Mouse (Mus musculus) neural tube, embryonic 12.5 days (tissue): Measurements from ENCODE around the gene Snx25. TPM values are rescaled to one million over a fixed set of nuclear protein-coding genes. Genes with fewer than 3 reads are reported as not detected.
A peak's percentile ranks its signal among the peaks of the same experiment; 100 is the strongest.

ENCODE experiments used
- ATAC-seq: fragments of 200-750 bp; cut with Nextera tagmentation; 2 replicates; pipeline ENCODE4 v1.8.0; 2017; ENCODE audit warnings: low read depth, mild to moderate bottlenecking, moderate TSS enrichment, moderate library complexity; ENCODE audit not compliant: low FRiP score
- H3K27ac ChIP-seq: fragments of 300-500 bp; sonication (generic); 2 replicates; pipeline ENCODE4 v1.5.1; 2016
- H3K27me3 ChIP-seq: fragments of 300-500 bp; sonication (generic); replicated peaks from 2 replicates; pipeline ENCODE4 v1.6.1; 2016; ENCODE audit warnings: mild to moderate bottlenecking
- H3K36me3 ChIP-seq: fragments of 300-500 bp; sonication (generic); 2 replicates; pipeline ENCODE4 v1.6.1; 2016; ENCODE audit warnings: mild to moderate bottlenecking
- H3K4me1 ChIP-seq: fragments of 300-500 bp; sonication (generic); 2 replicates; pipeline ENCODE4 v1.6.1; 2016
- H3K4me2 ChIP-seq: fragments of 300-500 bp; sonication (generic); replicated peaks from 2 replicates; pipeline ENCODE4 v1.6.1; 2016; ENCODE audit warnings: mild to moderate bottlenecking
- H3K4me3 ChIP-seq: fragments of 300-500 bp; sonication (generic); 2 replicates; pipeline ENCODE4 v1.5.1; 2016
- H3K9ac ChIP-seq: fragments of 300-500 bp; sonication (generic); 2 replicates; pipeline ENCODE4 v1.6.1; 2016; ENCODE audit warnings: mild to moderate bottlenecking
- H3K9me3 ChIP-seq: fragments of 300-500 bp; sonication (generic); 2 replicates; pipeline ENCODE4 v1.6.1; 2016; ENCODE audit warnings: mild to moderate bottlenecking
- WGBS: fragments of 180-500 bp; shearing (Covaris S2); methylation state at CpG from one replicate; pipeline ENCODE4 v1.1.7; 2016; 5-methylcytosine and 5-hydroxymethylcytosine counted together
- polyA plus RNA-seq: library from polyadenylated mRNA; unstranded; fragments of >200 nt; fragmentation: Nextera tagmentation; extraction: Ambion mirVana; gene quantifications from 2 replicates; pipeline ENCODE4 v1.2.1, GENCODE M21; 2016

Gene Snx25
- polyA plus RNA-seq, 1 experiment from 2014 or later = 6.7 TPM

DNA sequence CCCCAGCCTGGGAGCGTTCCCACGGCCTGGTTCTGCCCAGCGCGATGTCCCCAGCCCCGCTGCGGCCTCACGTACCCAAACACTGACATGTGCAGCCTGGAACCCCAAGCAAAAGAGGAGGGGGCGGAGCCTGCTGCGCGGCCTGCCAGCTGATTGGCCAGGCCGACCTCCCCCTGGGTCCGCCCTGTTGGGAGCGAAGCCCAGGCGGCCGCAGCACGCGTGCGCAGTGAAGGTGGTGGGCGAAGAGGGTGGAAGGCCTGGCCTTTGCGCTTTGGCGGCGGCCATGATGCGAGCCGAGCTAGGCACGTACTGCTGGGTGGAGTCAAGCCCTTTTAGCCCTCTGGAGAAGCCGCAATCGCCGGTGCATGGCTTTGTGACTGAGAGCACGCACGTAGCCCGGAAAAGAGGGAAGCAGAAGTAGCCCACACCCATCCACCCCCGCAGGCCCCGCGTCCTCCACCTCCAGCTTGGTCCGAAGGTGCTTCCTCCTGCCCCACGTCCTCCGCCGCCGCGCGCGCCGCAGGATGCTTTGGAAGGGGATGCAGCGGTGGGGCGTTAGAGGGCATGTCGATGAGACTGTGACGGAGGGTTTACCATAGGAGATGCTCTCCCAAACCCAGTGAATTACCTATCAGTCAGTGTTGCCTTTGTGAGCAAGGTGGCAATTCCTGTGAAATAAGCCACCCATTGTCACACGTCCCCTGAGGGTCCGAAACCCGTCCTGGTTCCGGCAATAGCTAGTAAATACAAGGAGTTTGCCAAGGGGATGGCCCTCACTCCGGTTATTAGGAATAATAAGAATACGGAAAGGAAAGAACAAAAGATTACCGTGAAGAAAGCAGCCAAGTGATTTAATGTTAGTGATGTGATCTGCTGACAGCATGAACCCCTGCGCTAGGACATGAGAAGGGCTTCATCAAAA is 151.9 kb downstream of the Snx25 start:
- H3K36me3 ChIP-seq = peaks cover 17% of the 10 kb centered on the region; the same call in 1 of the 2 replicates
- peak; percentile 98 for ATAC-seq
- H3K9ac ChIP-seq = peak overlapping the region; percentile 78
- WGBS = 5% methylated on average over 54 of the region's 55 CpGs
- peak overlapping the region; percentile 94 for H3K27ac ChIP-seq
- no peaks in the 10 kb centered on the region for H3K9me3 ChIP-seq
- H3K4me2 ChIP-seq = peak overlapping the region; percentile 86
- H3K27me3 ChIP-seq = no peaks in the 10 kb centered on the region
- peak overlapping the region; percentile 46 for H3K4me3 ChIP-seq
- H3K4me1 ChIP-seq = peaks cover 5% of the 10 kb centered on the region

DNA sequence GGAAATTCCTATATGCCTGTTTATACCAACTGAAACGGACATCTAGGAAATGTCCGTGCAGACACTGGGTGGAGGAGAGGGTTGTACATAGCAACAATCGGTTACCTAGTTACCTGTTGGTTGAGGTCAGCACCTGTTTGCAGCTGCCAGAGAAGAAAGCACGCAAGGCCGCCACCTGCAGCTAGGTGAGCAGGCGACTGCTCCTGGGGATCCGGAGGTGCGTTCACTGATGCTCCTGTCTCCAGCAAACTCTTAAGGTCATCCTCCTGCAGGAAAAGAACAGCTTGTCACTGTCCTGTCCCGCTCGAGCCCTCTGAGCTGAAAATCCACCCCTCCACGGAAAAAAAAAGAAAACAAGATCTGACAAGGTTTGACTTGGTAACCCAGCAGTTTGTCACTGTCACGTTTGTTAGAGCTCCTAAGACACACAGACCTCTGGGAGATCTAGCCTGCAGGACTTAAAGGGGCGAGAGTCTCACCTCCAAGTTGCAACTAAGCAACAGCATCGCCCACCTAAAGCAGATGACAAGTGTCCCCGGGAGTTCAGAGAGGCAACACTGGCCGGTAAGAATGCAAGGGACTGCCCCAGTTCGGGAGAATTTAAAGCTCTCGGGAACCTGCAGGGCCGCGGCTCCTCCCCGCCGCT is 152.7 kb downstream of the Snx25 start, which contains the start of gene Lrp2bp:
Gene Lrp2bp, plus strand, starts transcription at position 166 of the 646 bp plus-strand sequence.
- H3K36me3 ChIP-seq = peaks cover 17% of the 10 kb centered on the region; the same call in 1 of the 2 replicates
- ATAC-seq = peak; percentile 24

DNA sequence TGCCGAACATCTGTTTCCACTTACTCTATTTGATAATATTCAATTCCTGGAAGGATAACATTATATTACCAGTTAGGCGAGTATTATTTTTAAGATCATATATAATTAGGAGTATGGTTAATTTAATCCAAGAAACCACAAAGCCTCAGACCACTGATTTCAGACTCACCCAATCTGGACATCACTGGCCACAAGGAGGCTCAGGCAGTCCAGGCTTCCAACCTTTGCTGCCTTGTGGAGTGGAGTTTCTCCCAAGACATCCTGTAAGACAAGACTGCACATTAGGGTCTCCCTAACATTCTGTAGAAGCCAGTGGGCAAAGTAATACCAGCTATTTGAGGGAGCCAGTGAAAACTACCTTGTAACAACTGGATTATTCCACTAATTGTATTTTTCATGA is 153.7 kb downstream of the Snx25 start:
- 96% methylated on average over 2 of the region's 2 CpGs for WGBS
- Histone ChIP-seq H3K4me3 (no peak overlapping the region), H3K27ac (no peak overlapping the region), H3K4me1 (peaks cover 5% of the 10 kb centered on the region), H3K36me3 (peaks cover 21% of the 10 kb centered on the region; the same call in 1 of the 2 replicates), H3K9ac (no peak overlapping the region), H3K9me3 (no peaks in the 10 kb centered on the region), H3K4me2 (no peak overlapping the region), H3K27me3 (no peaks in the 10 kb centered on the region)
- ATAC-seq = no peak

More for the DNA sequence above, 152.7 kb downstream of the Snx25 start, which contains the start of gene Lrp2bp:
- 4% methylated on average over 22 of the region's 22 CpGs for WGBS
- Histone ChIP-seq H3K4me2 (peak within 1 kb of the TSS; percentile 86), H3K9me3 (no peaks in the 10 kb centered on the region), H3K27ac (peak within 1 kb of the TSS; percentile 94), H3K4me1 (peaks cover 5% of the 10 kb centered on the region), H3K4me3 (peak within 1 kb of the TSS; percentile 46), H3K9ac (peak within 1 kb of the TSS; percentile 78), H3K27me3 (no peaks in the 10 kb centered on the region)

DNA sequence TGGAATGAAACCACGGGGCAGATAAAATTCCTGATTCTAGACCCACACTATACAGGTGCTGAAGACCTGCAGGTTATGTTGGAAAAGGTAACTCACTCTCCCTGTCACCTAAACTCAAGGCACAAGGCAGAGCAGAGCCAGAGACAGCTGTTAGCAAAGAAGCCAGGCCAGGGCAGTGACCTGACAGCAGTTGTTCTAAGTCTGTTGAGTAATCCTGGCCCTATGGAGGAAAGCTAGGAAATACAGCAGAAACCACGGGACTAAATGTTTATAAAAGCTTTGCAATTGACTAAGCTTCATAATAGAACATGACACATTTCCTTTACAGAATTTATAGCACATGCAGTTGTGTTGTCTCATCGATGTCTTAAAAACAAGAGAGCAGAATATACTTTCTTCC is 156.4 kb downstream of the Snx25 start:
- Histone ChIP-seq H3K4me1 (peaks cover 5% of the 10 kb centered on the region), H3K4me3 (no peak overlapping the region), H3K4me2 (no peak overlapping the region), H3K27me3 (no peaks in the 10 kb centered on the region), H3K27ac (no peak overlapping the region), H3K9me3 (no peaks in the 10 kb centered on the region), H3K36me3 (peaks cover 21% of the 10 kb centered on the region; the same call in 1 of the 2 replicates), H3K9ac (no peak overlapping the region)
- ATAC-seq = no peak
- 88% methylated on average over 3 of the region's 3 CpGs for WGBS

DNA sequence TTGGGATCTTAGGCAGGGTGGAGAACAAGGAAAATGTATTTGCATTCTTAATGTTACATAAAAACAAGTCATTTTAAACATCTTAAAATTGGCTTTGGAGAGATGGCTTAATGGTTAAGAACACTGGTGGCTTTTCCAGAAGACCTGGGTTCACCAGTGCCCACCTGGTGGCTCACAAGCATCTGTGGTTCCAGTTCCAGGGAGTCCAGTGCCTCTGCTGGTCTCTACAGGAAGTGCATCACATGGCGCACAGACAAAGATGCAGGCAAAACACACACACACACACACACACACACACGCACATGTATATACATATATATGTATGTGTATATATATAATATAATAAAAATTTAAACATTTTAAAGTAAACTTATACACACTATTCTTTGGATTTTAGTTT is 157.8 kb downstream of the Snx25 start:
- 90% methylated on average over 2 of the region's 2 CpGs for WGBS
- H3K4me1 ChIP-seq = peaks cover 1% of the 10 kb centered on the region
- ATAC-seq = no peak

DNA sequence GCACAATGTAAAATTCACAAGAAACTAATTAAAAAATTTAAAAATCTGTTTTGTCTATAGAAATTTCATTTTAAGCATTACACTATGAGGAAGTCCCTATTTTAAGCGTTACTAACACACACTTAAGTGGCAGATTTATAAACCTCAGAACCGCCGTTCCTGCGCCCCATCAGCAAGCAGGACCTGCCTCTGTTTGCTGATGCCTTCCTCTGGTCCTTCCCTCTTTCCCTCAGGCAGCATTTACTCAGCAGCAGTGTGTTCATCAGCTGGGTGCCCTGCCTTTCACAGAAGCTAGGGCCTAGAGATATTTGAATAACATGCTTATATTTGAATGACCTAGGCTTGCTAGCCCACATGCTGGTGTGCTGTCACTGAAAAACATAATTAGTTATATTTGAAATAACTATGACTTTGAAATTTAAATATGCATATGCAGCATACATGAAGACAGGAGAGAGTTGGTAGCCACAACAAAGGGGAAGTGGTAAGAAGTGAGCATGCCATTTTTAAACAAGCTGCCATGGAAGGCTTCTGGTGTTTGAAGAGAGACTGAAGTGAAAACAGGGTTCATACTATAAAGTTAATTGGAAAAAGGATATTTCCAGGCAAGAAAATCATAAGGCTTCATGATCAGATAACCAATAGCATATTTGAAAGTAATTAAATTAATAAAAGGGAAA is 161.2 kb downstream of the Snx25 start:
- Histone ChIP-seq H3K9me3 (no peaks in the 10 kb centered on the region), H3K27ac (no peak overlapping the region), H3K36me3 (peaks cover 18% of the 10 kb centered on the region), H3K4me3 (no peak overlapping the region), H3K4me1 (no peaks in the 10 kb centered on the region), H3K9ac (no peak overlapping the region), H3K27me3 (no peaks in the 10 kb centered on the region), H3K4me2 (no peak overlapping the region)
- WGBS = 94% methylated on average over 4 of the region's 4 CpGs
- ATAC-seq = no peak

More for the DNA sequence above, 157.8 kb downstream of the Snx25 start:
- H3K27ac ChIP-seq = no peak overlapping the region
- H3K9ac ChIP-seq = no peak overlapping the region
- no peak overlapping the region for H3K4me2 ChIP-seq
- no peaks in the 10 kb centered on the region for H3K9me3 ChIP-seq
- H3K4me3 ChIP-seq = no peak overlapping the region
- peaks cover 21% of the 10 kb centered on the region; the same call in 1 of the 2 replicates for H3K36me3 ChIP-seq
- no peaks in the 10 kb centered on the region for H3K27me3 ChIP-seq

DNA sequence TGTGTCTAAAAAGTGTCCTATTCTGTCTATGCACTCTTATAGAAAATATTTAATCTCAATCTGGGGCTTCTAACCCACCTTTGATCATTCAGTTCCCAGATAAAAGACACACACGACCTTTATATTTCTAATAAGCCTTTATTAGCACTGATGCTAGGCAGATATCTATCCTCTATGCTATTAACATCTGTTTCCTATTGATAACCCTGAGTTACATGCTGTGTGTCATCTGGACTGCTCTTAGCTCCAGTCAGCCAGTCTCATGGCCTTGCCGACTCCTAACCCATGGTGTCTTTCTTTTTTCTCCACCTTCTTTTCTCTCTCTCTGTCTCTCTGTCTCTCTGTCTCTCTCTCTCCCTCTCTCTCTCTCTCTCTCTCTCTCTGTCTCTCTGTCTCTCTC is 163.8 kb downstream of the Snx25 start:
- ATAC-seq = no peak
- Histone ChIP-seq H3K4me2 (no peak overlapping the region), H3K4me3 (no peak overlapping the region), H3K4me1 (no peaks in the 10 kb centered on the region), H3K36me3 (peaks cover 14% of the 10 kb centered on the region), H3K9me3 (no peaks in the 10 kb centered on the region), H3K27ac (no peak overlapping the region), H3K27me3 (no peaks in the 10 kb centered on the region), H3K9ac (no peak overlapping the region)
- 57% methylated on average over 2 of the region's 2 CpGs for WGBS

DNA sequence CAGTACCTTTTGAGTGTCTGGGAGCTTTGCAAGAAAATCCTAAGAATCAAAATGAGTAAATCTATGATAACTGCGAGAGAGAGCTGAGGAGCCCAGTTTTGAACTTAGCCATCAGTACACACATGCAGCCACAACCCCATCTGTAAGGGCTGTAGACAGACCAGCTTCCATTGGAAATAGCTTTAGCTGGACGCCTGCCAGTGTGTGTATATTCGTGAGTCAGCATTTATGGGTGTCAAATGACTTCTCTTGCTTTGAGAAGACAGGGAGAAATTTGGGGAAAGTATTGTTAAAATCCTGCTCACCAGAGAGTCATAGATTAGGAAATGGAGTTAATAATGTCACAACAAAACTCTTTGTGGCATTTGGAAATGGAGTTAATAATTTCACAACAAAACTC is 165.3 kb downstream of the Snx25 start:
- no peak for ATAC-seq
- WGBS = 85% methylated on average over 3 of the region's 3 CpGs
- H3K9ac ChIP-seq = no peak overlapping the region
- no peak overlapping the region for H3K4me3 ChIP-seq
- H3K27ac ChIP-seq = no peak overlapping the region
- no peaks in the 10 kb centered on the region for H3K9me3 ChIP-seq
- H3K27me3 ChIP-seq = no peaks in the 10 kb centered on the region
- H3K36me3 ChIP-seq = peaks cover 25% of the 10 kb centered on the region
- H3K4me1 ChIP-seq = no peaks in the 10 kb centered on the region
- no peak overlapping the region for H3K4me2 ChIP-seq

Other genes starting within 250 kb of the Snx25 start
- 0.11 TPM in 1 of 2 replicates, not detected in the other for gene Ccdc110, start 217.5 kb downstream of the Snx25 start, polyA plus RNA-seq
- gene 1700029J07Rik, start 176.9 kb downstream of the Snx25 start, polyA plus RNA-seq = 3.3 and 3.7 TPM in 2 replicates
- gene Ufsp2, start 176.6 kb downstream of the Snx25 start, polyA plus RNA-seq = 55.8 and 61.4 TPM in 2 replicates
- 0.09 and 0.31 TPM in 2 replicates for gene Lrp2bp, start 152.9 kb downstream of the Snx25 start, polyA plus RNA-seq
- 18.5 and 23.5 TPM in 2 replicates for gene Ankrd37, start 146.5 kb downstream of the Snx25 start, polyA plus RNA-seq
- 21.2 and 23.1 TPM in 2 replicates for gene Cfap97, start 388 bp downstream of the Snx25 start, polyA plus RNA-seq
- 612 and 635 TPM in 2 replicates for gene Slc25a4, start 59.1 kb upstream of the Snx25 start, polyA plus RNA-seq
- gene Helt, start 142.5 kb upstream of the Snx25 start, polyA plus RNA-seq = 0.25 and 0.68 TPM in 2 replicates